Mouse (Mus musculus) ovary, adult 18-20 months (tissue): ENCODE results near the gene Efcab5.
"Not testable (repeated sequence)": the region's sequence is repeated elsewhere in the genome, so short reads cannot be mapped to it uniquely, and the experiment has no call there.

ENCODE experiments used
- DNase-seq: peaks from one replicate; pipeline ENCODE4 v3.0.0; 2022; ENCODE audit warnings: low spot score, mixed read lengths

The Efcab5 gene

DNA sequence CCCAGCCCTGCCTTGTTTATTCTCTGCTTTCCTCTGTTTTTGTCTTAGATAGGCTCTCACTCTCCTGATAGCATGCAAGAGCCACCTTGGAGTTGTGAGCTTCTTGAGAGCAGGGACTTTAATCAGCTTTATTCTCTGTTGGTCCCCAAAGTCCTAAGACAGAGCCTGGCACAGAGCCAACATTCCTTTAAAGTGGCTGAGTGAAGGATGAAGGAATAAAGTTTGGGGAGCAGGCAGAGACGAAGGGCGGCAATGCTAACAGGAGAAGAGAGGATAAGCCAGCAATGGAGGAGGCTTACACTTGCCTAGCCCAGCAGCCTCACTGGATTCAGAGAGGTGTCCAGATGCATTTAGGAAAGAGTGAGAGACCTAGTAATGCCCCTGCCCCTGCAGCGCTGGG, 92.2 kb downstream of the Efcab5 start:
- no peak for DNase-seq

- no peak for DNase-seq
Measured at GRCm38 (mm10) chr11:77095206-77095605, 93.6 kb downstream of the Efcab5 start.

GRCm38 (mm10) chr11:77094136-77094535, 94.6 kb downstream of the Efcab5 start:
- no peak for DNase-seq

DNA sequence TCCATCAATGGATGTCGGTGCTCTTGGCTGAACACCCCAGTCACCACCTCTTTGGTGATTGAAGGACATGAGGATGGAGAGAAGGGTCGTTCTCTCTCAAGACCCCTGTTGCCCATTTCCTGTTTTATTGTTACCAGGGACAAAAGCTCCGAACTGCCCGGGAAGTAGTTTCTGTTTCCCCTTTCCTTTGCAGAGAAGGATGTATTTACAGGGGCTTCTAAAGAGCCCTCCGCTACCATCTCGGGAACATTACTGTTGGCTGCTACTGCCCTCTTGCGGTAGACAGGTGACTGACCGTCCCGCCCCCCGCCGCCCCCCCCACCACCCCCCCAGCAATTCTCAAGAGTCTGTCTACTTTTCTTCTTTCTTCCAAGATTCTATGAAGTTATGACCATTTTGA, 95.6 kb downstream of the Efcab5 start:
- no peak for DNase-seq

DNA sequence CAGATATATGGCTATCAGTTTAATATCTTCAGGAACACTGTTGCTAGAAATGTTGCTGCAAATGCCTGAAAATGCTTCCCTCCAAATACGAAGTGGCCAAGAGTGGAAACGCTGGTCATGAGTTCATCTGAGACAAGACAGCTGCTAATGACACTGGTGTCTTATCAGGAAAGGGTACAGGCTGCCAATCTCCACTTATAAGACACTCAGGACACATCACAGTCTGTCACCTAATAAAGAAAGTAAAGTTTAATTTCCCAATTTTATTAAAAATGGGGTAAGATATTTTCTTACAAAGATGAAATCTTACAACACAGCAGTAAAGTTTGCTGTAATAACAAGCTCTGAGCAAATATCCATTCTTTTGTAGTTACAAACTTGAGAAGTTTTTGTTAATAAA, 99.6 kb downstream of the Efcab5 start:
- DNase-seq: no peak

DNA sequence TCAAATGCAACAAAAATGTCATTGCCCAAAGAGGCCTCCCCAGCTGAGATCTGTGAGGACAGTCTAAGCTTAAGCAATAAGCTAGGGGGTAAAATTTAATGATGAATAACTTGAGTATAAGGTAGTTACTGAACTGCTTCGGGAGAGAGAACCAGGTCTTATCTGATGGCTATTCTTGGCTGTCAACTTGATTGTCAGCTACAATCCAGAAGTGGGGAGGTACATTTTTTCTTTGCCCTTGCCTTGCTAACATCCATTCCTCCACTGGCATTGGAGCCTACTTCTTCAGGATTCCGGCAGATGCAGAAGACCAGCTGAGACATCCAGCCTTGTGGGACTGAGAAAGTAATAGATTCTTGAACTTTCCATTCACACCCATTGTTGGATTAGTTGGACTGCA, 101.8 kb downstream of the Efcab5 start:
- no peak for DNase-seq

GRCm38 (mm10) chr11:77084001-77084682, 104.6 kb downstream of the Efcab5 start:
- no peak for DNase-seq

DNA sequence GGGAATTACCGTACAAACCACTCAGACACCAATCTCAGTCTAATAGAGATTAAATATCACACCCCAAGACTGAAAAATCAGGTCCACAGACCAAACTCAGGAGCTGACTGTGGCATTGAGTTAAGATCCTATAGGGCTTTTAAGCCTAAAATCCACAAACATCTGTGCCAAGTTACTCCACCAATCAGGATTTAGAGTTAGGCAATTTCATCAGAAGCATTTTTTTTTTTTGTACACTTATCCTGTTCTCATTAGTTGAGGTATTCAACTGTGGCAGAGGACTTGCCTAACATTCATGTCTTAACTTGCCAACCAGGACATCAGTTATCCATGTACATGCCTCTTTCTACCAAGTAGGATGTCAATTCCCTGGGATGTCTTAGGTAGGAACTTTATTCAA, 109.4 kb downstream of the Efcab5 start:
- DNase-seq: no peak

DNA sequence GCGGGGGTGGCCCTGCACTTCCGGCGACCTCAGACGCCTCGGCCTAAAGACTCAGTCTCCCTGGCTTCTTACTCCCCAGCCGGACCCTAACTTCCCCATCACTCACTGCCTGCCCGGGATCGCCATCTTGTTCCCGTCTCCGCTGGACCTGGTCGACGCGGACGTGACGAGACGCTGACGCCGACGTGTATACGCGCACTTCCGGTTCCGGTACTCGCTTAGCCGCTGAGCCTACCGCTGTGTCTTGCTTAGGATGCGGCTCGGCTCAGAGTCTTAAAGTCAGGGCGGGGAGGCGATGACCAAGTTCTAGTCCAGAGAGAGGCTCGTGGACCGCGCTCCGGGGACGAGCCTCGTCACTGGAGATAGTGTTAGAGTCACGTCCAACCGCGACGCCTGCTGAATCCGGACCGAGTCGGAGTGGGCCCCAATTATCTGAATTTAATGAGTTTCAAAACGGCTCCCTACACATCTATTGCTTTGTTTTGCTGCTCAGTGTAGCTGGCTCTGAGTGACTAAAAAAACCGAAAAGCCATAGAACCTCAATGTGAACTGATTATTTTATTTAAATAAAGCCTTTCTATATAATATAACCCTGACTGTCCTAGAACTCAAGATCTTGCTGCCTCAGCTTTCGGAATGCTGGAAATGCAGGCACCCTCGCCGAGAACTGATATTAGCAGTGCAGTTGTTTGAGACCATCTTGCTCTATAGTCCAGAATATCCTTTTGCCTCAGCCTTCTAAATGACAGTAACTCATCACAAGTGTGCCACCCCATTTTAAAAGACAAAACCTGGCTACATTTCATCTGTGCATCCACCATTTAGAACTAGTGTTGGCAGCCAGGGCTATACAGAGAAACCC, 110.3 kb downstream of the Efcab5 start, which contains the start of gene Nsrp1:
Gene Nsrp1 (minus strand): TSS at position 163 of the 862 bp plus-strand sequence.
- peak; percentile 84 for DNase-seq

- DNase-seq: no peak
Measured at GRCm38 (mm10) chr11:77077792-77078191, 111.0 kb downstream of the Efcab5 start.

- DNase-seq: not testable (repeated sequence)
Measured at GRCm38 (mm10) chr11:77077331-77077730, 111.4 kb downstream of the Efcab5 start.

- no peak for DNase-seq
Measured at GRCm38 (mm10) chr11:77070721-77071120, 118.0 kb downstream of the Efcab5 start.

- DNase-seq: no peak
Measured at GRCm38 (mm10) chr11:77068825-77069224, 119.9 kb downstream of the Efcab5 start.

DNA sequence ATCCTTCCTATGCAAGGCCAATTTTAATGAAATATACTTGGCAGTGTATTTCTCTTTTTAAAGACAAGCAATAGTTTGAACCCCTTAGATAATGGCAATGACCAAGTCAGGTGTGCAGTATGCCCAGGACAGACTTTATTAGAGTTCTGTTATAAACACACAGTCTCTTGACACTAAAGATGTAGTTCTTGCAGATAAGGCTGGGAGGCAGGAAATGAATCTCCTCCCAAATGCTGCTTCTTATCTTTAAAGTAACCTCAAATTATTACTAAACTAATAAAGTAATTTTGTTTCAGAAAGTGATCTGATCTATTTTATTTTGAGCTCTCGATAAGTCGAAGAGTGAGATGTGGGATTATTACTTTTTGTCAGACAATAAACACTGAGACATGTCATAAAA, 125.4 kb downstream of the Efcab5 start:
- no peak for DNase-seq

DNA sequence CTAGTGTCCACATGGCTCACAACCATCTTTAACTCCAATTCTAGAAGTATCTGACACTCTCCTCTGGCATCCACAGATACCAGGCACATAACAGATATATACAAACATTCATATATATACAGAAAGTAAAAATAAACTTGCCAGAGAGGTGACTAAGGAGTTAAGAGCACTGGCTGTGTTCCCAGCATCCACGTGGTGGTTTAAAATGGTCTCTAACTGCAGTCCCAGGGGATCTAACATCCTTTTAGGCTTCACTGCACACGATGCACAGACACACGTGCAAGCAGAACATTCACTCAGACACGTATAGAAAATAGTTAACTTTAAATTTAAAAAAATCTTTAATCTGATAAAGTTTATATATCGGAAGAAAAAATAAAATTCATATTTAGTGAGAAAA, 126.8 kb downstream of the Efcab5 start:
- DNase-seq: no peak

DNA sequence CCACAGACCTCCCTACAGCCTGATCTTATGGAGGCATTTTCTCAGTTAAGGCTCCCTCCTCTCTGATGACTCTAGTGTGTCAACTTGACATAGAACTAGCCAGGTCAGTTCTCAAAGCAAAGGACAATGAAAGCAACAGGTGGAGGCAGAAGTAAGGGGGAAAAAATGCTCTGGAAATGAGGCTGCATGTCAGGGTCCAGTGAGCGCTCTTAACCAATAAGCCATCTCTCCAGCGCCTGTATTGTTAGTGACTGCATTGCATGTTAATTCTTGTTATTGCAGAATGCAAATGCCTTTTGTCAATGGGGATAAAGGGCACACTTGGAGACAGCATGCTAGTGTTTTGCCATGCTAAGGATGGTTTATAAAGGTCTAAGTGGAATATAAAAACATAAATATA, 146.0 kb downstream of the Efcab5 start:
- DNase-seq: no peak

GRCm38 (mm10) chr11:77041891-77042290, 146.9 kb downstream of the Efcab5 start:
- no peak for DNase-seq
